Mouse (Mus musculus) heart, embryonic 11.5 days (tissue): Measurements from ENCODE around the gene Lrrc51. TPM values are rescaled to one million over a fixed set of nuclear protein-coding genes. Genes with fewer than 3 reads are reported as not detected.

Experiments used
- ATAC-seq: fragments of 200-750 bp; cut with Nextera tagmentation; replicated peaks from 2 replicates; pipeline ENCODE4 v1.8.0; 2017; ENCODE audit warnings: moderate library complexity; ENCODE audit not compliant: insufficient number of reproducible peaks, low FRiP score, low TSS enrichment
- H3K27ac ChIP-seq: fragments of 300-500 bp; sonication (generic); 2 replicates; pipeline ENCODE4 v1.5.1; 2014; ENCODE audit warnings: mild to moderate bottlenecking, low read depth, low read length
- H3K27me3 ChIP-seq: fragments of 300-500 bp; sonication (generic); 2 replicates; pipeline ENCODE4 v1.6.1; 2014; ENCODE audit warnings: mild to moderate bottlenecking, low read length, mixed read lengths; ENCODE audit not compliant: control insufficient read depth, insufficient read depth
- H3K36me3 ChIP-seq: fragments of 300-500 bp; sonication (generic); 2 replicates; pipeline ENCODE4 v1.6.1; 2014; ENCODE audit warnings: mild to moderate bottlenecking, low read length, moderate library complexity, mixed read lengths; ENCODE audit not compliant: control insufficient read depth, insufficient read depth
- H3K4me1 ChIP-seq: fragments of 300-500 bp; sonication (generic); 2 replicates; pipeline ENCODE4 v1.6.1; 2014; ENCODE audit warnings: low read length; ENCODE audit not compliant: control insufficient read depth, insufficient read depth
- H3K4me2 ChIP-seq: fragments of 300-500 bp; sonication (generic); 2 replicates; pipeline ENCODE4 v1.6.1; 2014; ENCODE audit warnings: mild to moderate bottlenecking, moderate library complexity
- H3K4me3 ChIP-seq: fragments of 300-500 bp; sonication (generic); 2 replicates; pipeline ENCODE4 v1.5.1; 2014; ENCODE audit warnings: low read depth, low read length
- H3K9ac ChIP-seq: fragments of 300-500 bp; sonication (generic); 2 replicates; pipeline ENCODE4 v1.6.1; 2014; ENCODE audit warnings: mild to moderate bottlenecking, low read depth, low read length, moderate library complexity
- H3K9me3 ChIP-seq: fragments of 300-500 bp; sonication (generic); replicated peaks from 2 replicates; pipeline ENCODE4 v1.6.1; 2016; ENCODE audit warnings: low read length; ENCODE audit not compliant: control insufficient read depth
- WGBS: fragments of 180-500 bp; shearing (Covaris S2); extraction: QIAGEN DNeasy Blood & Tissue Kit; methylation state at CpG from one replicate; pipeline ENCODE4 v1.1.7; 2014; ENCODE audit not compliant: insufficient replicate concordance; 5-methylcytosine and 5-hydroxymethylcytosine counted together
- polyA plus RNA-seq: library from polyadenylated mRNA; unstranded; fragments of >200 nt; fragmentation: Nextera tagmentation; extraction: Ambion mirVana; gene quantifications from 2 replicates; pipeline ENCODE4 v1.2.1, GENCODE M21; 2014

Lrrc51 gene
- polyA plus RNA-seq, 1 experiment from 2014 or later = 6.5 TPM

GRCm38 (mm10) chr7:101888460-101888859 lies 45.2 kb downstream of the Lrrc51 start:
- H3K4me3 ChIP-seq = no peak overlapping the region
- WGBS = 73% methylated on average over 4 of the region's 4 CpGs
- H3K4me1 ChIP-seq = no peaks in the 10 kb centered on the region
- H3K4me2 ChIP-seq = no peak overlapping the region
- no peaks in the 10 kb centered on the region for H3K9me3 ChIP-seq
- no peak overlapping the region for H3K27ac ChIP-seq
- H3K9ac ChIP-seq = no peak overlapping the region
- no peaks in the 10 kb centered on the region for H3K27me3 ChIP-seq
- no peaks in the 10 kb centered on the region for H3K36me3 ChIP-seq
- no peak for ATAC-seq

- Histone ChIP-seq H3K27me3 (no peaks in the 10 kb centered on the region), H3K4me3 (no peak overlapping the region), H3K9ac (no peak overlapping the region), H3K36me3 (no peaks in the 10 kb centered on the region), H3K4me2 (no peak overlapping the region), H3K27ac (no peak overlapping the region), H3K4me1 (no peaks in the 10 kb centered on the region), H3K9me3 (no peaks in the 10 kb centered on the region)
- WGBS = 73% methylated on average over 6 of the region's 6 CpGs
- ATAC-seq = no peak
Measured at GRCm38 (mm10) chr7:101886274-101886673, 47.4 kb downstream of the Lrrc51 start.

GRCm38 (mm10) chr7:101884160-101884559 lies 49.5 kb downstream of the Lrrc51 start:
- Histone ChIP-seq H3K27ac (no peak overlapping the region), H3K9me3 (no peaks in the 10 kb centered on the region), H3K4me1 (no peaks in the 10 kb centered on the region), H3K9ac (no peak overlapping the region), H3K27me3 (no peaks in the 10 kb centered on the region), H3K4me3 (no peak overlapping the region), H3K4me2 (no peak overlapping the region), H3K36me3 (no peaks in the 10 kb centered on the region)
- ATAC-seq = no peak
- WGBS = 90% methylated on average over 4 of the region's 4 CpGs

GRCm38 (mm10) chr7:101882413-101883154 lies 51.1 kb downstream of the Lrrc51 start:
- no peaks in the 10 kb centered on the region for H3K9me3 ChIP-seq
- H3K36me3 ChIP-seq = no peaks in the 10 kb centered on the region
- H3K9ac ChIP-seq = no peak overlapping the region
- no peak overlapping the region for H3K4me2 ChIP-seq
- no peaks in the 10 kb centered on the region for H3K27me3 ChIP-seq
- H3K27ac ChIP-seq = no peak overlapping the region
- H3K4me3 ChIP-seq = no peak overlapping the region
- H3K4me1 ChIP-seq = no peaks in the 10 kb centered on the region
- no peak for ATAC-seq
- WGBS = 67% methylated on average over 9 of the region's 9 CpGs

GRCm38 (mm10) chr7:101880855-101881254 lies 52.8 kb downstream of the Lrrc51 start:
- no peaks in the 10 kb centered on the region for H3K4me1 ChIP-seq
- ATAC-seq = no peak
- no peaks in the 10 kb centered on the region for H3K9me3 ChIP-seq
- no peaks in the 10 kb centered on the region for H3K36me3 ChIP-seq
- H3K9ac ChIP-seq = no peak overlapping the region
- H3K4me3 ChIP-seq = no peak overlapping the region
- H3K27ac ChIP-seq = no peak overlapping the region
- no peak overlapping the region for H3K4me2 ChIP-seq
- WGBS = 68% methylated on average over 4 of the region's 4 CpGs
- H3K27me3 ChIP-seq = no peaks in the 10 kb centered on the region

- peaks cover 3% of the 10 kb centered on the region; the same call in 1 of the 2 replicates for H3K4me1 ChIP-seq
- H3K36me3 ChIP-seq = no peaks in the 10 kb centered on the region
- H3K27ac ChIP-seq = no peak overlapping the region
- no peak overlapping the region for H3K4me2 ChIP-seq
- 93% methylated on average over 1 of the region's 1 CpGs for WGBS
- H3K4me3 ChIP-seq = no peak overlapping the region
- H3K9me3 ChIP-seq = no peaks in the 10 kb centered on the region
- ATAC-seq = no peak
- H3K27me3 ChIP-seq = no peaks in the 10 kb centered on the region
- H3K9ac ChIP-seq = no peak overlapping the region
Measured at GRCm38 (mm10) chr7:101875978-101876377, 57.7 kb downstream of the Lrrc51 start.

GRCm38 (mm10) chr7:101871296-101871695 lies 62.4 kb downstream of the Lrrc51 start:
- Histone ChIP-seq H3K9ac (no peak overlapping the region), H3K4me2 (peak overlapping the region; percentile 11; the same call in 1 of the 2 replicates), H3K36me3 (no peaks in the 10 kb centered on the region), H3K27me3 (no peaks in the 10 kb centered on the region), H3K4me1 (peaks cover 3% of the 10 kb centered on the region; the same call in 1 of the 2 replicates), H3K4me3 (no peak overlapping the region), H3K9me3 (no peaks in the 10 kb centered on the region), H3K27ac (peak overlapping the region; percentile 68)
- peak; percentile 43; the same call in 1 of the 2 replicates for ATAC-seq
- WGBS = 59% methylated on average over 3 of the region's 3 CpGs

GRCm38 (mm10) chr7:101870629-101871028 lies 63.1 kb downstream of the Lrrc51 start, which contains the start of gene Folr1:
Folr1 (minus strand) TSS chr7:101870788.
- no peak within 1 kb of the TSS for H3K4me3 ChIP-seq
- peak within 1 kb of the TSS; percentile 11; the same call in 1 of the 2 replicates for H3K4me2 ChIP-seq
- H3K4me1 ChIP-seq = peaks cover 3% of the 10 kb centered on the region; the same call in 1 of the 2 replicates
- H3K9me3 ChIP-seq = no peaks in the 10 kb centered on the region
- peak within 1 kb of the TSS; percentile 68 for H3K27ac ChIP-seq
- H3K36me3 ChIP-seq = no peaks in the 10 kb centered on the region
- H3K9ac ChIP-seq = no peak within 1 kb of the TSS
- H3K27me3 ChIP-seq = no peaks in the 10 kb centered on the region
- no peak for ATAC-seq
- 71% methylated on average over 2 of the region's 2 CpGs for WGBS

- H3K9ac ChIP-seq = no peak overlapping the region
- ATAC-seq = no peak
- H3K9me3 ChIP-seq = no peaks in the 10 kb centered on the region
- no peak overlapping the region for H3K4me2 ChIP-seq
- 0 out of 2 replicates have a peak overlapping the region, but pooled peaks have one; percentile 1 for H3K27ac ChIP-seq
- no peak overlapping the region for H3K4me3 ChIP-seq
- no peaks in the 10 kb centered on the region for H3K36me3 ChIP-seq
- 67% methylated on average over 7 of the region's 7 CpGs for WGBS
- no peaks in the 10 kb centered on the region for H3K27me3 ChIP-seq
- peaks cover 3% of the 10 kb centered on the region; the same call in 1 of the 2 replicates for H3K4me1 ChIP-seq
Measured at GRCm38 (mm10) chr7:101869163-101869500, 64.6 kb downstream of the Lrrc51 start.
